ENCODE assay signal across 11 mouse cellular contexts in the genomic region with DNA sequence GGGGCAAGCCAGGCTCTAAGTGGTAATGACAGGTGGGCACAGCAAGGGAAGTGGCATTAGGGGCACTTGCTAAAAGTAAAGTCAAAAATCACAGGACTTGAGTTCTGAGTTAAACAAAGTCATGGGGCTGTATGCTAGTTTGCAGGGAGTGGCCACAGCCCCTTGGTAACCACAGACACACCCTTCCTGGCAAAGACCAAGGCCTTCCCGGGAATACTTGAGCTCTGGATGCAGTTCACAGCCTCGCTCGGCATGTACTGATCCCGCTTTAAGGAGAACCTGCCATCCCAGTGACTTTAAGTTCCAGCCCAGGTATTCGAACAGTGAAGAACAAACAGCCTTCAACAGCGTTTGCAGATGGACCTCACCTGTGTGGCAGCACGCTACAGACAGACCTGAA.
DNase-seq lines count a peak whose midpoint lies in the region; ATAC-seq and TF ChIP-seq lines count a peak whose summit lies in the region.
"Had no signal": no experiment of that assay in that cellular context is flagged by ENCODE, and none has a peak within 500 bp of the region (broad histone marks: within the 10 kb centered on the region; RNA-seq: fewer than 3 reads in every experiment).

No protein-coding gene starts in this region.

- no peaks in the 10 kb centered on the region for H3K27me3 ChIP-seq in cerebellum, adult 2 months (ENCODE audit: control insufficient read depth, insufficient read depth, low read length)
- H3K27me3 ChIP-seq in intestine, postnatal 0 days (replicated peaks; ENCODE audit: control insufficient read depth, insufficient read depth, low read length) = no peaks in the 10 kb centered on the region
- H3K27me3 ChIP-seq in stomach, postnatal 0 days (ENCODE audit: control insufficient read depth, insufficient read depth, low read length) = no peaks in the 10 kb centered on the region
- H3K27me3 ChIP-seq in kidney, embryonic 14.5 days (ENCODE audit: control insufficient read depth, insufficient read depth, low read length) = no peaks in the 10 kb centered on the region
- H3K27me3 ChIP-seq: hindbrain, embryonic 15.5 days had no signal

- ATAC-seq in intestine, postnatal 0 days = peak; percentile 57
- ATAC-seq in stomach, postnatal 0 days (ENCODE audit: low FRiP score, low TSS enrichment) = peak; percentile 65; the same call in 1 of the 2 replicates
- ATAC-seq in kidney, embryonic 14.5 days (ENCODE audit: low FRiP score, low TSS enrichment) = no peak

- no peak overlapping the region for H3K9ac ChIP-seq in intestine, postnatal 0 days (ENCODE audit: low read depth, low read length)
- no peak overlapping the region for H3K9ac ChIP-seq in stomach, postnatal 0 days (ENCODE audit: low read length)
- no peak overlapping the region for H3K9ac ChIP-seq in kidney, embryonic 14.5 days (ENCODE audit: low read depth, low read length)
- H3K9ac ChIP-seq: hindbrain, embryonic 15.5 days had no signal

- H3K4me1 ChIP-seq in cerebellum, adult 2 months (ENCODE audit: control insufficient read depth, insufficient read depth, low read length) = peaks cover 40% of the 10 kb centered on the region
- peaks cover 25% of the 10 kb centered on the region for H3K4me1 ChIP-seq in intestine, postnatal 0 days (replicated peaks; ENCODE audit: control insufficient read depth, insufficient read depth, low read length)
- H3K4me1 ChIP-seq in stomach, postnatal 0 days (replicated peaks; ENCODE audit: control insufficient read depth, insufficient read depth) = peaks cover 19% of the 10 kb centered on the region
- peaks cover 27% of the 10 kb centered on the region for H3K4me1 ChIP-seq in kidney, embryonic 14.5 days (ENCODE audit: control insufficient read depth, insufficient read depth, low read length)

- no peak for TF ChIP-seq CTCF in cerebellum, adult 2 months (IDR thresholded peaks at IDR 0.05; ENCODE audit: borderline replicate concordance, insufficient read depth, low read depth, low read length)
- no peak for TF ChIP-seq CTCF in intestine, postnatal 0 days (IDR thresholded peaks at IDR 0.05; ENCODE audit: low read depth)
- TF ChIP-seq CTCF in stomach, postnatal 0 days (IDR thresholded peaks at IDR 0.05; ENCODE audit: low read depth) = no peak

- H3K27ac ChIP-seq in cerebellum, adult 2 months (ENCODE audit: insufficient read depth, low read length) = peak overlapping the region; percentile 11; the same call in 1 of the 2 replicates
- H3K27ac ChIP-seq in intestine, postnatal 0 days (ENCODE audit: low read depth, low read length) = peak overlapping the region; percentile 50
- peak overlapping the region; percentile 46 for H3K27ac ChIP-seq in stomach, postnatal 0 days (replicated peaks)
- no peak overlapping the region for H3K27ac ChIP-seq in kidney, embryonic 14.5 days (ENCODE audit: low read depth, low read length)
- H3K27ac ChIP-seq: hindbrain, embryonic 15.5 days had no signal

- no peak for TF ChIP-seq EP300 in stomach, postnatal 0 days (optimal IDR thresholded peaks at IDR 0.05)

- WGBS in cerebellum, adult 2 months = 42% methylated on average over 7 of the region's 7 CpGs
- WGBS in intestine, postnatal 0 days = 28% methylated on average over 7 of the region's 7 CpGs
- 39% methylated on average over 7 of the region's 7 CpGs for WGBS in stomach, postnatal 0 days
- 69% methylated on average over 7 of the region's 7 CpGs for WGBS in kidney, embryonic 14.5 days

- H3K36me3 ChIP-seq in intestine, postnatal 0 days (ENCODE audit: control insufficient read depth, insufficient read depth) = no peaks in the 10 kb centered on the region
- H3K36me3 ChIP-seq in stomach, postnatal 0 days (ENCODE audit: control insufficient read depth, insufficient read depth, low read length) = no peaks in the 10 kb centered on the region
- no peaks in the 10 kb centered on the region for H3K36me3 ChIP-seq in kidney, embryonic 14.5 days (ENCODE audit: control insufficient read depth, insufficient read depth, low read length)
- H3K36me3 ChIP-seq: hindbrain, embryonic 15.5 days had no signal

- peak overlapping the region; percentile 18 for H3K4me2 ChIP-seq in intestine, postnatal 0 days (replicated peaks; ENCODE audit: low read depth)
- H3K4me2 ChIP-seq in stomach, postnatal 0 days (replicated peaks; ENCODE audit: low read depth) = 0 out of 2 replicates have a peak overlapping the region, but pooled peaks have one; percentile 3
- H3K4me2 ChIP-seq in kidney, embryonic 14.5 days (replicated peaks; ENCODE audit: low read depth, low read length) = no peak overlapping the region
- H3K4me2 ChIP-seq: hindbrain, embryonic 15.5 days had no signal

- H3K9me3 ChIP-seq in intestine, postnatal 0 days (ENCODE audit: control insufficient read depth) = no peaks in the 10 kb centered on the region
- no peaks in the 10 kb centered on the region for H3K9me3 ChIP-seq in stomach, postnatal 0 days (ENCODE audit: control insufficient read depth, low read length)
- no peaks in the 10 kb centered on the region for H3K9me3 ChIP-seq in kidney, embryonic 14.5 days (ENCODE audit: control insufficient read depth, low read length)
- H3K9me3 ChIP-seq: hindbrain, embryonic 15.5 days had no signal

- no peak for TF ChIP-seq POLR2A in cerebellum, adult 2 months (IDR thresholded peaks at IDR 0.05; ENCODE audit: borderline replicate concordance, insufficient read depth, low read length)

- no peak for DNase-seq in cerebellum, adult 2 months
- DNase-seq in cerebellum, postnatal 10 days = no peak
- DNase-seq in ovary, adult 18-20 months (ENCODE audit: low spot score) = peak; percentile 56
- DNase-seq in ovary, postnatal 10 days (ENCODE audit: low spot score) = no peak
- peak; percentile 65 for DNase-seq in stomach, postnatal 0 days (ENCODE audit: low spot score)
- DNase-seq in right cerebral cortex, postnatal 4 days = no peak
- DNase-seq: B cell, adult 2 months had no signal

- H3K4me3 ChIP-seq in cerebellum, adult 2 months (replicated peaks; ENCODE audit: insufficient read depth, low read depth, low read length) = no peak overlapping the region
- no peak overlapping the region for H3K4me3 ChIP-seq in intestine, postnatal 0 days (ENCODE audit: low read depth, low read length)
- H3K4me3 ChIP-seq in stomach, postnatal 0 days (ENCODE audit: low read depth, low read length) = no peak overlapping the region
- H3K4me3 ChIP-seq in kidney, embryonic 14.5 days (ENCODE audit: low read length) = no peak overlapping the region
- H3K4me3 ChIP-seq: erythroblast, embryonic 14.5 days; hindbrain, embryonic 15.5 days had no signal

Comparison
In these comparisons a context has a peak if more than half of its experiments do, and no peak if none do; other contexts are left out.
1. DNase-seq: peak in ovary, adult 18-20 months (single experiment) and stomach, postnatal 0 days (single experiment); none in cerebellum, adult 2 months (0 of 2), cerebellum, postnatal 10 days (0 of 2), ovary, postnatal 10 days (single experiment) and right cerebral cortex, postnatal 4 days (single experiment).